Mouse (Mus musculus): ENCODE results near the gene Mylk.

Mylk gene

GRCm38 (mm10) chr16:34839704-34840331, 94.8 kb downstream of the Mylk start:
- DNase-seq (ENCODE audit: extremely low read depth, low read depth, low spot score): no peak

DNA sequence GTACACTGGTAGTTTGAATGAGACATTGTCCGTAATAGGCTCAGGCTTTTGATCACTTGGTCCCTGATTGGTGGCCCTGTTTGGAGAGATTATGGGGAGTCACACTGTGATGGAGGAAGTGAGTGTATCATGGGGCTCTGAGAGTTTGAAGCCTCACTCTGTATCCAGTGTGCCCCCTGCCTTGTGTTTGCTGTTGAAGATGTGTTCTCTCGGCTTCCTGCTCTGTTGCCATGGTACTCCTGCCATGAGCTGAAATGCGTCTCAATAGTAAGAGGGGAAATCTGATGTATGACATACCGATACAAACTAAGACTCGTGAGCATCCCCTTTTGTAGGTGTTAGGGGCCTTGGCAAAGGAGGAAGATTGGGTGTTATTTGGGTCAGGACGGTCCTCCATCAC, 99.8 kb downstream of the Mylk start:
- no peak for DNase-seq (ENCODE audit: extremely low read depth, low read depth, low spot score)

GRCm38 (mm10) chr16:34847638-34848037, 102.6 kb downstream of the Mylk start:
- DNase-seq (ENCODE audit: extremely low read depth, low read depth, low spot score): no peak

DNA sequence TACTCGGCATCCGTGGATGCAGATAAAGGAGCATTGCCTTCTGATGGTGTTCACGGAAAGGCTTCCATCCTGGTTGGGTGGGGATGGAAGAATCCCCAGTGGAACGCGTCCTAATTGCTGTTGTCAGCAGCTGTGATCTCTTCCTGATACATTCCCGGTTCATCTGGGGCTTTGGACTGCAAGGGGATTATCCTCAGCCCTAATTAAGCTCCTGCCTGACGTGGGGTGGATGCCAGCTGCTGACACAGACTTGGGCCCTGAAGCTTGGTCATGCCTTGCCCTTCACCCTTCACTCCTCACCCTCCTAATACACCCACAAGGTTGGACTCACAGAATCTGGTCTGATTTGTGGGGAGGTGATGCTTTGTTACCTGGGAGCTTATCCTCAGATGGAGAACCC, 109.1 kb downstream of the Mylk start:
- no peak for DNase-seq (ENCODE audit: extremely low read depth, low read depth, low spot score)

- DNase-seq (ENCODE audit: extremely low read depth, low read depth, low spot score): no peak
These were observed 110.1 kb downstream of the Mylk start for GRCm38 (mm10) chr16:34855136-34855535.

DNA sequence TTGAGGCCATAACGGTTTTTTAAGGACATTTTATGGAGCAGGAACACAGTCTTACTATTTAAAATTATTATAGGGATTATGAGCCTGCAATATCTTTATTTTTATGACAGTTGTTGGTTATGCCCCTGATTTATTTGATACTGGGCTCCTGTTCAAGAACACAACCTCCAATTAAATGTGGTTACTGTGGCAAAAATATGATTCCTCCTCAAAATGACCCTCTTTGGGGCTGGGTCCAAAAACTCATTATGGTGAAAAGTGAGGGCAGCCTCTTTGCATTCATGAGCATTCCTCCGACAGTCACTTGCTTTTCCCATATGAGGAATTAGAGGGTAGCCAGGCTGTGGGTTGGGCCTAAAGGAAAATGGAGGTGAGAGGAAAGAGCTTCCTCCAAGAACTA, 110.7 kb downstream of the Mylk start:
- DNase-seq (ENCODE audit: extremely low read depth, low read depth, low spot score): no peak

DNA sequence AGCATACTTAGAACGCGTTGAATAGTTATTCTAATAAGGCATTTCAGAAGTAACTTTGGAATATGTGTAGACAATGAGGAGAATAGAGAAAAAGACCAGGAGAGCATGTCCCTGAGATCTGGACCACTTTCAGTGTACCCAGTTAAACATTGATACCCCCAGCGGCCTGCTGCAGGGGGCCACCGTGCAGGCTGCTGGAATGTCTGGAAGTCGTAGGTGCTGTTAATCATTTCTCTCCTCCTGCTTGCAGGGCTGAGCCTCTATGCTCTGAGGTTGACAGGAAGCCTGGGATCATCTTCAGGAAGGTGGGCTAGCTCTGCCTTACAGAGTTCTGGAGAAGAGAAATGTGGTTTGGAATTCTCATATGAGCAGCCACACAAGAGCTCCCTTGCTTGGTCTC, 112.6 kb downstream of the Mylk start:
- no peak for DNase-seq (ENCODE audit: extremely low read depth, low read depth, low spot score)

- no peak for DNase-seq (ENCODE audit: extremely low read depth, low read depth, low spot score)
These were observed 115.8 kb downstream of the Mylk start for GRCm38 (mm10) chr16:34860761-34861160.

DNA sequence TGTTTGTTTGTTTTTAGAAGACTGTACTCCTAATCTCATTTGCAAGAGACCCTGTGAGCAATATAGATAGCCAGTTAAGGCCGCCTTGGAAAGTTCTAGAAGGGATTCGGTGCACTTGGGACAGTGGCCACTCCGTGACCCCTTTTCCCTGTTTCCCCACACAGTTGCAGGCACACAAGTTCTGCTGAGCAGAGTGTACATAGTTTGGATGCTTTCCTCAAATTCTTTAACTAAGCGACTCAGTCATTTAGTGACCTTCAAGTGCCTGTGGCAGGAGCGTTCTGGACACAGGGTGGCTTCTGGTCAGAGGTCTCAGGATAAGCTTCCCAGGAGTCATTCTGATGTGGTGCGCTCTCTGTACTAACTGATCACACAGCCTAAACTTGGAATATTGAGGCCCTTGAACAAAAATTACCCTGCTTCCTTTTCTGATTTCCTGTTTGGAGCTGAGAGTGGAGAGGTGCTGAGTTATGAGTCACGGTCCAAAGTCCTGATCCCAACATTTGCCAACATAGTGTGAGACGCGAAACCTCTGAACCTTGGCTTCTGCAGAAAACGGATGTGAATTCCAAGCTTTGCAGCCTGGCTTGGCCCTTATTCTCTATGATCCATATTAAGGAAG, 116.8 kb downstream of the Mylk start:
- no peak for DNase-seq (ENCODE audit: extremely low read depth, low read depth, low spot score)

DNA sequence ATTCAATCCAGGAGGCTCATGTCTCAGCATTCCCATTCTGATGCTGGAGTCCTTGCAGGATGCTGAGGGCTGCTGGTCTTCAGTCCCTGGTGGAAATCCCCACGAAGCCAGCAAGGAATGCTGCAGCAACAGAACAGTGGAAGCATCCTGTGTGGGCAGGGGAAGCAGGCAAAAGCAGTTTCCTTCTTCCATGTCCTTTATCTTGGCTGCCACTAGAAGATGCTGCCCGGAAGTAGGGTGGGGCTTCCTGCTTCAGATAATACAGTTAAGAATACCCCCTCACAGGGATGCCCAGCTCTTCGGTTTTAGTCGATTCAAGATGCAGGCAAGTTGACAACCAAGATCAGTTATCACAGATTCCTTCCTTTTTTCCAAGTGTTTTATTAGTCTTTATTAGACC, 120.4 kb downstream of the Mylk start:
- no peak for DNase-seq (ENCODE audit: extremely low read depth, low read depth, low spot score)

GRCm38 (mm10) chr16:34867217-34867616, 122.2 kb downstream of the Mylk start:
- DNase-seq (ENCODE audit: extremely low read depth, low read depth, low spot score): no peak

- no peak for DNase-seq (ENCODE audit: extremely low read depth, low read depth, low spot score)
These were observed 135.2 kb downstream of the Mylk start for GRCm38 (mm10) chr16:34880031-34880778.

- no peak for DNase-seq (ENCODE audit: extremely low read depth, low read depth, low spot score)
These were observed 135.8 kb downstream of the Mylk start for GRCm38 (mm10) chr16:34880815-34881214.

DNA sequence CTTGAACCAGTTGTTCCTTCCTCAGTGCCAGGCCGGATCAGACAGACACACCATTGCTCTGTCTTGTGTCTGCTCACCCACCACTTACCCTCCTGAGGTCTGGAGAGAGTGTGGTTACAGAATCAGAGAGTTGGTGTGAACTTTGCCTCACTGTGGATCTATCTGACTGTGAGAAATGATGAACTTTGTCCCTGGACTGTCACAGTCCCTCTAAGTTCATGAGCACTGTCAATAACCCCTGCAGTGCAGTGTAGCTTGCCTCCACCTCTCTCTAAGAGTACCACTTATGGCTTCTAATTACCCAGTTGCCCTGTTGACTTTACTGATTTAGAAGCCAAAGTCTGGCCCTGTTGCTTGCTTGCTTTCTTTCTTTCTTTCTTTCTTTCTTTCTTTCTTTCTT, 142.0 kb downstream of the Mylk start:
- no peak for DNase-seq (ENCODE audit: extremely low read depth, low read depth, low spot score)

DNA sequence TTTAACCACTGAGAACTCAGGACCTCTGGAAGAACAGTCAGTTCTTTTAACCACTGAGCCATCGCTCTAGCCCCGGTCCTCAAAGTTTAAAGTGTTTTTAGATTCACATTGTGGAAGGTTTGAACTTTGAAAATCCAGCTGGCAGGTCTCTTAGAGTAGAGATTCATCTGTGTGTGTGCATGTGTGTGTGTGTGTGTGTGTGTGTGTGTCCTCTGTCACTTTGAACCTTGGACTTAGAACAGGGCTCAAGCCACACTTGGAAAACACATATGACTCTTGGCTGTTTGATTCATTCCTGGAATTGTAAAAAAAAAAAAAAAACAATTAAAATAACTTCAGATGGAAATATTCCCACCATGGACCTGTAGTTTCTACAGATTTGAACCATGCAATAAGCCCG, 149.0 kb downstream of the Mylk start:
- no peak for DNase-seq (ENCODE audit: extremely low read depth, low read depth, low spot score)

GRCm38 (mm10) chr16:34895916-34896315, 150.9 kb downstream of the Mylk start:
- DNase-seq (ENCODE audit: extremely low read depth, low read depth, low spot score): no peak

DNA sequence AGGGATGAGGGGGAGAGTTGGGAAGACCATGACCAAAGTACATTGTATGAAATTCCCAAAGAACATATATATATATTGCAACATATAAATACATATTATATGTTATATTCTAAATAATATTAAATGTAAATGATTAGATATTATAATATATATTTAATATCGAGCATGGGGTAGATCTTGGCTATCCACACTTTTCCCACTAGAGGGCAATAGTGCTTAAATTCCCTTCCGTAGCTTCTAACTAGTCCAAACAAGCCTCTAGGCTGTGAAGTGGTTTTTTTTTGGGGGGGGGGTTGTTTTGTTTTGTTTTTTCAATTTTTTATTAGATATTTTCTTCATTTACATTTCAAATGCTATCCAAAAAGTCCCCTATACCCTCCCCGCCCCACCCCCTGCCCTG, 152.0 kb downstream of the Mylk start:
- DNase-seq (ENCODE audit: extremely low read depth, low read depth, low spot score): no peak

- no peak for DNase-seq (ENCODE audit: extremely low read depth, low read depth, low spot score)
These were observed 153.2 kb downstream of the Mylk start for GRCm38 (mm10) chr16:34898057-34898789.

DNA sequence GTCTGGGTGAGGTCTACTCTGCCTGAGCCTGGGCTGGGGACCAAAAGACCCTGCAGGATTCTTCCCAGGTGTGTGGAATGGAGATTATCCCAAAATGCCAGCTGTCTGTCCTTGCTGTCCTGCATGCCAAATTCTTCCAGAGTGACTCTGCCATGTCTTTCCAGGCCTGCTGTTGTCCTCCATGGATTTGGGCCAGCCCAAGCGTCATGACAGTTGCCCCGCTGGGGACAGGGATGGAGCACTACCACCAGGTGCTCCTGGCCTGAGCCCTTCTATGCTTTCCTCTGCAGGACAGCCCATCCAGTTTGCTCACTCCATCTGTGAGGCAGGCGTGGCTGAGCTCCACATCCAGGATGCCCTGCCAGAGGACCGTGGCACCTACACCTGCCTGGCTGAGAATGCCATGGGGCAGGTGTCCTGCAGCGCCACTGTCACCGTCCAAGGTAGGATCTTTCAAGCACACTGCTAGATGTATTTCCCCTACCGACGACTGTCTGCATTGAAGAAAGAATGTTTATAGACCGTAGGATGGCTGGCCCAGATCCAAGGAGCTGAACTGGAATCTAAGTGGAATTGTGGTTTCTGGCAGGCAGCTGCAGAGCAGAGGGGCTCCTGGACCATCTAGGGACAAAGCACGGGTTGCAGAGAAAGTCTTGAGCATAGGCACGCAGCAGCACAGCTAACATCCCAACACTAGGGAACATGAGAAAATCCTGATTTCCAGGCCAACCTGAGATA, 154.2 kb downstream of the Mylk start:
- DNase-seq (ENCODE audit: extremely low read depth, low read depth, low spot score): no peak

DNA sequence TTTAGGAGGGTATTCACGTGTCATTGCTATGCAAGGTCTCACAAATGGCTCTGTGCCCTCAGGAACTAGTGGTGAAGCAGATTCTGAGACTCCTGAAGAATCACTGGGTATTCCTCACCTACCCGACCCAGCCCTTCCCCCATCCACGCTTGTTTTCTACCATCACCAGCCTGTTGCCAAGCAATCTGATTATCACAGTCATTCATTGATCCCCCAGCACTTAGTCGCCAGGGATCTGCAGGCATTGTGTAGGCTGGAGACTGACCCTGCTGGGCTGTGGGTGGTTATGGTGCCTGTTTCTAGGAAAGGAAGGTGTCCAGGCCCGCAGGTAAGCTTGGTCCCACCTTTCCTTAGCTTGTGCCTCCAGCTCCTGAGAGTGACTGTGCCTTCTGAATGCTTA, 155.0 kb downstream of the Mylk start:
- DNase-seq (ENCODE audit: extremely low read depth, low read depth, low spot score): no peak

DNA sequence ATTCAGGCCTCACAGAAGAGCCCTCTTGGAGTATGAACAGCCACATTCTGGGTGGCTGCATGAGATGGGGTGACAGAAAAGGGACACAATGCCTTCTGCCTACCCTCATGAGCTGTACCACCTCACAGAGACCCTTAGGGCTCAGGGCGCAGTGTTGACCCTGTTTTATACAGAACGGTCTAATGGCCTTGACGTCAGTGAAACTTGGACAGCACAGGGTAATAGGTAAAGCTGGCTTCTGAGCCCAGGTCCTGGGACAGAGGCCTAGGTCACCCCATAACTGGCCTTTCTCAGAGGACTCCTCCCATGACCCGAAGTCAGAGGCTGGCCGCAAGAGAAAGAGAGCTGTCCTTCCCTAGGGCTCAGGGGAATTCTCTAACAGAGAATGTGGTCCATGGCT, 155.5 kb downstream of the Mylk start:
- DNase-seq (ENCODE audit: extremely low read depth, low read depth, low spot score): no peak
